Mouse (Mus musculus) liver, embryonic 14.5 days (tissue): ENCODE measurements at regions not wholly inside any gene's neighbourhood (a gene's known extent, or its start where the extent isn't known, plus 50 kb on each side); places are given as distances from the start of the nearest gene placed in this dataset.

Experiments used
- CTCF ChIP-seq: IDR thresholded peaks from 2 replicates; pipeline ENCODE4 v1.5.1; 2016; ENCODE audit warnings: antibody characterized with exemption, low read depth, control low read depth
- EP300 ChIP-seq: IDR thresholded peaks from 2 replicates; pipeline ENCODE4 v1.6.1; 2016; ENCODE audit warnings: antibody characterized with exemption, low read depth

- no peak for TF ChIP-seq EP300
- no peak for TF ChIP-seq CTCF
Observed at GRCm38 (mm10) chr1:137643508-137643907, 532.0 kb downstream of the Ptprc start.
